Mouse (Mus musculus) kidney, embryonic 14.5 days (tissue): Measurements from ENCODE around the gene Trp53bp2. TPM values are rescaled to one million over a fixed set of nuclear protein-coding genes. Genes with fewer than 3 reads are reported as not detected.

Source experiments
- ATAC-seq: fragments of 200-750 bp; cut with Nextera tagmentation; 2 replicates; pipeline ENCODE4 v1.8.0; 2017; ENCODE audit warnings: moderate number of reproducible peaks, mild to moderate bottlenecking, moderate TSS enrichment, moderate library complexity; ENCODE audit not compliant: low FRiP score, low TSS enrichment
- H3K27ac ChIP-seq: fragments of 300-500 bp; sonication (generic); 2 replicates; pipeline ENCODE4 v1.5.1; 2014; ENCODE audit warnings: low read depth, mild to moderate bottlenecking, low read length, moderate library complexity, mixed read lengths
- H3K27me3 ChIP-seq: fragments of 300-500 bp; sonication (generic); 2 replicates; pipeline ENCODE4 v1.6.1; 2014; ENCODE audit warnings: mild to moderate bottlenecking, low read length; ENCODE audit not compliant: control insufficient read depth, insufficient read depth
- H3K36me3 ChIP-seq: fragments of 300-500 bp; sonication (generic); 2 replicates; pipeline ENCODE4 v1.6.1; 2014; ENCODE audit warnings: low read length, mixed read lengths; ENCODE audit not compliant: control insufficient read depth, insufficient read depth
- H3K4me1 ChIP-seq: fragments of 300-500 bp; sonication (generic); 2 replicates; pipeline ENCODE4 v1.6.1; 2014; ENCODE audit warnings: low read length, mixed read lengths; ENCODE audit not compliant: control insufficient read depth, insufficient read depth
- H3K4me2 ChIP-seq: fragments of 300-500 bp; sonication (generic); replicated peaks from 2 replicates; pipeline ENCODE4 v1.6.1; 2014; ENCODE audit warnings: low read depth, mild to moderate bottlenecking, low read length
- H3K4me3 ChIP-seq: fragments of 300-500 bp; sonication (generic); 2 replicates; pipeline ENCODE4 v1.5.1; 2014; ENCODE audit warnings: mild to moderate bottlenecking, low read length
- H3K9ac ChIP-seq: fragments of 300-500 bp; sonication (generic); 2 replicates; pipeline ENCODE4 v1.6.1; 2014; ENCODE audit warnings: low read depth, mild to moderate bottlenecking, low read length, moderate library complexity
- H3K9me3 ChIP-seq: fragments of 300-500 bp; sonication (generic); 2 replicates; pipeline ENCODE4 v1.6.1; 2016; ENCODE audit warnings: low read length; ENCODE audit not compliant: control insufficient read depth
- WGBS: fragments of 180-500 bp; shearing (Covaris S2); extraction: QIAGEN DNeasy Blood & Tissue Kit; methylation state at CpG from one replicate; pipeline ENCODE4 v1.1.7; 2014; 5-methylcytosine and 5-hydroxymethylcytosine counted together
- polyA plus RNA-seq: library from polyadenylated mRNA; unstranded; fragments of >200 nt; fragmentation: Nextera tagmentation; extraction: Ambion mirVana; gene quantifications from 2 replicates; pipeline ENCODE4 v1.2.1, GENCODE M21; 2014

The Trp53bp2 gene
- polyA plus RNA-seq, 1 experiment from 2014 or later = 32.4 TPM

DNA sequence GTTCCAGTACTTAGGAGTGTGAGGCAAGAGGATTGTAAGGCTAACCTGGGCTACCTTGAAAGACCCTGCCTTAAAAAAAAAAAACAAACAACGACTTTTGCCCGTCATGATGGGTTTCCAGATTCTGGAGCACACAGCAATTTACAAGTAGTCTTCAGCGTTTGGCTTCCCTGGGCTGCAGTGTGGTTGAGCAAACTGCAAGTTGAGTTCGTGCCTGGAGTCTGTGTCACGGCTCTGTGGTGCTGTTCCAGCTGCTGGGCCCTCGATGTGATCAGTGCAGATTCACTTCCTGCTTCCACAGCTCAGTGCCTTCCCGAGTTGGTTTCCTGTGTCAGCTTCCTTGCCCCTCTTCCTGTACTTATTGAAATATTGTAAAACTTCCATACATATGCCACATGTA, 52.3 kb downstream of the Trp53bp2 start:
- peaks cover 45% of the 10 kb centered on the region for H3K4me1 ChIP-seq
- H3K4me2 ChIP-seq = 0 out of 2 replicates have a peak overlapping the region, but pooled peaks have one; percentile 11
- no peak overlapping the region for H3K4me3 ChIP-seq
- no peak overlapping the region for H3K9ac ChIP-seq
- H3K9me3 ChIP-seq = no peaks in the 10 kb centered on the region
- peaks cover 28% of the 10 kb centered on the region; the same call in 1 of the 2 replicates for H3K36me3 ChIP-seq
- peak; percentile 37 for ATAC-seq
- peak overlapping the region; percentile 78 for H3K27ac ChIP-seq
- 6% methylated on average over 7 of the region's 7 CpGs for WGBS
- no peaks in the 10 kb centered on the region for H3K27me3 ChIP-seq

DNA sequence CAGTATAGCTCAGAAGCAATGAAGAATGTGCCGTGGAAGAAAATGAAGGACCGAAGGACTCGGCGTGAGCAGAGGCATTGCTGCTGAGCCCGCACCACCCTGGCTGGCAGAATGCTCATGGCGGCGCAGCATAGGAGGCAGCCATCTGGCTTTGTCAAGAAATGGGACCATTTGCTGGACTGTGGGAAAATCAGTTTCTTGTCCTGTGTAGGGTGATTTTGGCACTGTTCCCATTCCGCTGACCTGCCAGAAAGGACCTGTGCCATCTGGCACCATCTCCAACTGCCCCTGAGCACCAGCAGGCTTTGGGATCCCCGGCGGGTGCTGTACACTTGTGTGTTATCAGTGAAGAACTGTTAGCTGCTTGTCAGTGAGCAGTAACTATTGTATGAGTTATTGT, 52.8 kb downstream of the Trp53bp2 start:
- H3K4me2 ChIP-seq = no peak overlapping the region
- WGBS = 70% methylated on average over 10 of the region's 10 CpGs
- H3K27ac ChIP-seq = peak overlapping the region; percentile 78; the same call in 1 of the 2 replicates
- peaks cover 45% of the 10 kb centered on the region for H3K4me1 ChIP-seq
- no peak overlapping the region for H3K9ac ChIP-seq
- no peaks in the 10 kb centered on the region for H3K9me3 ChIP-seq
- no peak for ATAC-seq
- H3K36me3 ChIP-seq = peaks cover 27% of the 10 kb centered on the region; the same call in 1 of the 2 replicates
- no peaks in the 10 kb centered on the region for H3K27me3 ChIP-seq
- no peak overlapping the region for H3K4me3 ChIP-seq

DNA sequence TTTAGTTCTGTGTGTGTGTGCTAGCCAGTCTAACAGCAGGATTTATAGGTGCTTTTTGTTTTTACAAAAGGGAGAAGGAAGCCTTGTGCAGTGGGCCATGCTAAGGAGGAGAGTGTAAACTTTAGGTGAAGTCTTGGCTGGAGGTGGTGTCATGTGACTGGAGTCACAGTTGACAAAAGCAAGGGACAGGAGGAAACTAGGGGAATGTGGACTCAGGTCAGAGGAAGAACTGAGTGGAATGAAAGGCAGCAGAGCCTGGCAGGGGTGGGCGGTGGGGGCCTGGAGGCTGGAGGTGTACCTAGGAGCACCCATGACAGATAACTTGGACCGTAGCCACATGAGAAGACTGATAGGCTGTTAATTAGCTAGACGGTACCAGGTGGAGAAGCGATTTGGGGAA, 56.3 kb downstream of the Trp53bp2 start:
- 15% methylated on average over 4 of the region's 4 CpGs for WGBS
- Histone ChIP-seq H3K4me2 (no peak overlapping the region), H3K27me3 (no peaks in the 10 kb centered on the region), H3K9ac (no peak overlapping the region), H3K4me1 (peaks cover 29% of the 10 kb centered on the region), H3K9me3 (no peaks in the 10 kb centered on the region), H3K36me3 (peaks cover 44% of the 10 kb centered on the region), H3K27ac (peak overlapping the region; percentile 82), H3K4me3 (no peak overlapping the region)
- ATAC-seq = peak; percentile 82

DNA sequence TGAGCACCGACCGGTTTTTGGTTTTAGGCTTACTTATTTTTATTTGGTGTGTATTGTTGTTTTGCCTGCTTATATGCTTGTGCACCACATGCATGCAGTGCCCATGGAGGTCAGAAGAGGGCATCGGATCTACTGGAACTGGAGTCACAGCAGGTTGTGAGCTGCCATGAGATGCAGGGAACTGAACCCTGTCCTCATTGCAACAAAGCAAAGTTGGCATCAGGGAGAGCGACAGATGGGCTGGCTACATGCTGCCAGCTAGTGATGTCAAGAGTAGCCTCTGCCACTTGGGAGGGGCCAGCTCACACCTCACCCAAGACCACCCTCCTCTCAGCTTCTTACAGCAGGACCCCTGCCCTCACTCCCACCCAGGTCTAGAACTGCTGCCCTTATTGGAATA, 57.0 kb downstream of the Trp53bp2 start:
- Histone ChIP-seq H3K4me1 (peaks cover 23% of the 10 kb centered on the region), H3K9ac (no peak overlapping the region), H3K9me3 (no peaks in the 10 kb centered on the region), H3K4me2 (no peak overlapping the region), H3K36me3 (peaks cover 48% of the 10 kb centered on the region), H3K27ac (peak overlapping the region; percentile 82; the same call in 1 of the 2 replicates), H3K4me3 (no peak overlapping the region), H3K27me3 (no peaks in the 10 kb centered on the region)
- WGBS = 60% methylated on average over 4 of the region's 4 CpGs
- no peak for ATAC-seq

DNA sequence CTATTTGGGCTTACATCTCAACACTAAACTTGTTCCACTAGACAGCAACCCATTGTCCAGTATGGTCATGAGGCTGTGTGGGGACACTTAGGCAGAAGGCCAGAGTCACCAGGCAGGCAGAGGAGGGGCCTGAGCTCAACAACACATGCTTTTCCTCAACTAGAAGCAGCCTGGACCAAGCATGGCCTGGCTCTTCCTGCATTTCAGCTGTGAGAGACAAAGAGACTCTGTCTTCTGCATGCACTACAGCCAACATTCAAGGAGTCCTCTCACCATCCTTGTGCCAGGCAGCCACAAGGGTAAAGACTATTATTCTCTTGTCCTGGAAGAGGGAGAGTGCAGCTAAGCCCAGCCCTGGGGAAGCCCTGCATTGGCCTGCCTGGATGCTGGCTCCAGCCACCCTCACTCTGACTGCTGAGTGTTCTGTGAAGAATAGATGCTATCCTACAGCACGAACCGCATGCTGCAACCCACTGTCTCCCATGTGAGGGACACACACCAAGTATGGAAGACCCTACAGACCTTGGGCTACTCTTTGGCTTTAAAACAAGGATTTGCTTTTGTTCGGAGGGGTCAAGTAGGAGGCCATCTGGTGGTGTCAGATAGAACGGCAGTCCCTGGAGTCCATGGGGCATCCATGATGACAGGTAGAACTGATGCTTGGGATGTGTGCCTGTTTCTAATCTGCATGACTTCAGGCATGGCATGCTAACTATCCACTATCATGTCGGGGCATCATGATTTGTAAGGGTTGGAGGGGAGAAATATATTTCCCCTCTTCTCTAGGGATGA, 66.2 kb downstream of the Trp53bp2 start:
- ATAC-seq = no peak
- 84% methylated on average over 5 of the region's 5 CpGs for WGBS

DNA sequence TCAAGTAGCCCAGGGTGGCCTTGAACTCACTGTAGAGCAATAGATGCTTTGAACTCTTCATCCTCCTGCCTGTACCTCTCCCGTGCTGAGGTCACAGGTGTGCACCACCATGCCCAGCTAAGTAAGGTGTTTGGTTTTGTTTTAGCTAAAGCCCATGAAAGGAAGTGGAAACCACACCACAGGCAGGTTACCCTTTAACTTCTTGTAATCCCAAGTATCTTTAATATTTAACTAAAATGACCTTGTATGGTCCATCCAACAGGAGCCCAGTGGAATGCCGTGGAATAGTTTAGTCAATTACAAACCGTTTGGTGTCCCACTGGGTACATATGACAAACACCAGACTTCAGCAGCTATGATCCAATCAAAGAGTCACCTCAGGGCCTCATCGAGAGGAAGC, 70.0 kb downstream of the Trp53bp2 start:
- H3K27ac ChIP-seq = peak overlapping the region; percentile 17; the same call in 1 of the 2 replicates
- H3K4me2 ChIP-seq = no peak overlapping the region
- peaks cover 83% of the 10 kb centered on the region for H3K36me3 ChIP-seq
- ATAC-seq = 0 out of 2 replicates have a peak, but pooled peaks have one; percentile 18
- H3K4me1 ChIP-seq = peaks cover 29% of the 10 kb centered on the region; the same call in 1 of the 2 replicates
- H3K9me3 ChIP-seq = no peaks in the 10 kb centered on the region
- 58% methylated on average over 4 of the region's 4 CpGs for WGBS
- H3K27me3 ChIP-seq = no peaks in the 10 kb centered on the region
- H3K4me3 ChIP-seq = no peak overlapping the region
- no peak overlapping the region for H3K9ac ChIP-seq

More for the DNA sequence above, 66.2 kb downstream of the Trp53bp2 start:
- Histone ChIP-seq H3K9ac (no peak overlapping the region), H3K27me3 (no peaks in the 10 kb centered on the region), H3K27ac (no peak overlapping the region), H3K4me2 (no peak overlapping the region), H3K4me1 (peaks cover 7% of the 10 kb centered on the region; the same call in 1 of the 2 replicates), H3K36me3 (peaks cover 83% of the 10 kb centered on the region), H3K9me3 (no peaks in the 10 kb centered on the region), H3K4me3 (no peak overlapping the region)

DNA sequence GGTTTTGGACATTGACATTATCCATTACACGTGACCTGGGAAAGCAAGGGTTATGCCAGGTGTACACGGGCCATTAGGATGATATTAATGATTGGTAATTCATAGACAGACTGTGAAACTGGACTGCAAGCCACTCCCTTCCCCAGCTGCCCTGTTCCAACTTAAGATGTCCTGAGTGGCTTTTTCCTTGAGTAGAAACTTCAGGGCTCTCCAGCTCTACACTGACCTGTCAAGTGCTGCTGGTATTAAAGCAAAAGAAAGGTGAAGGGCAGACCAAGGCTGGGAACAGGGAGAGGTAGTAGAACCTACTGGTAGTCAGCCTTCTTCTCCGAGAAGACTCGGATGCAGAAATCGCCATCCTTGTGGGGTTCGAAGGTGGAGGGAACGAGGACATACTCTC, 72.2 kb downstream of the Trp53bp2 start:
- no peak overlapping the region for H3K27ac ChIP-seq
- peaks cover 80% of the 10 kb centered on the region for H3K36me3 ChIP-seq
- no peak overlapping the region for H3K4me2 ChIP-seq
- WGBS = 91% methylated on average over 7 of the region's 7 CpGs
- no peak for ATAC-seq
- H3K27me3 ChIP-seq = no peaks in the 10 kb centered on the region
- H3K4me1 ChIP-seq = peaks cover 29% of the 10 kb centered on the region; the same call in 1 of the 2 replicates
- H3K9ac ChIP-seq = no peak overlapping the region
- no peak overlapping the region for H3K4me3 ChIP-seq
- no peaks in the 10 kb centered on the region for H3K9me3 ChIP-seq

DNA sequence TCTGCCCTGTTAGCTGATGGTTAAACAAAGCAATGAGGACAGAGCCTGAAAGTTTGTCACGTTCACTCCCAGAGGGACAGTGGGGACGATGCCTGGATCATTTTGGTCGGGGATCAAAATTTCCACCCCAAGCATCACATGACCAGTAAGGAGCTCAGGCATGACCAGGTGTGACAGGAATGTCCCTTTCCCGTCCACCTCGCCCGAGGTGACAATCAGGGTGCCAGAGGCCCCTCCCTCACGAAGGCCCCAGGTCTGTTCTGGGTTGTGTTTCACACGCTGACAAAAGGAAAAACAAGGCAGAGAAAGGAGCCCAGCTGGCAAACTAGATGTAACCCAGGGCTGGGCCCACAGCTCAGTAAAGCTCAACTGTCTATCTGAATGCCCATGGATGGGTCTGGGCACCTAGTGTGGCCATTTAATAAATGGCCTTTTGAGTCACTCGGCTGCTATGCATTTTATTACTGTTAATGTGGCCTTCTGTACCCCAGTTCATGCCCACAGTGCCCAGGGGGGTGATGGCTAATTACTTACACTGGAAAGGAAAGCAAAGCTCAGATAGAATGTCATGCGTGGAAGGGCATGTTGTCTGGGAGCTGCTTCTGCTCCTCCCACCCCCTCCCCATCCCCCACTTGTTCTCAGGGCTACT, 72.8 kb downstream of the Trp53bp2 start:
- peak overlapping the region; percentile 20; the same call in 1 of the 2 replicates for H3K27ac ChIP-seq

More for the DNA sequence above, 72.8 kb downstream of the Trp53bp2 start:
- no peak for ATAC-seq
- no peak overlapping the region for H3K4me2 ChIP-seq
- 40% methylated on average over 10 of the region's 10 CpGs for WGBS
- peaks cover 29% of the 10 kb centered on the region; the same call in 1 of the 2 replicates for H3K4me1 ChIP-seq
- no peaks in the 10 kb centered on the region for H3K9me3 ChIP-seq
- no peaks in the 10 kb centered on the region for H3K27me3 ChIP-seq
- no peak overlapping the region for H3K9ac ChIP-seq
- H3K4me3 ChIP-seq = no peak overlapping the region
- H3K36me3 ChIP-seq = peaks cover 83% of the 10 kb centered on the region
